Comparison of ENCODE assay signal across 8 mouse cellular contexts in genomic region chr5:140331615-140332512, GRCm38 (mm10). TPM values are rescaled to one million over a fixed set of nuclear protein-coding genes. Genes with fewer than 3 reads are reported as not detected.
A peak's percentile ranks its signal among the peaks of the same experiment; 100 is the strongest.
DNase-seq lines count a peak whose midpoint lies in the region; ATAC-seq and TF ChIP-seq lines count a peak whose summit lies in the region.

Mrm2 (minus strand) TSS chr5:140331898.

- H3K36me3 ChIP-seq in embryonic facial prominence, embryonic 12.5 days: peaks cover 26% of the 10 kb centered on the region
- H3K36me3 ChIP-seq in limb, embryonic 11.5 days (ENCODE audit: control insufficient read depth, insufficient read depth, low read length): no peaks in the 10 kb centered on the region; the same call in 1 of the 2 replicates
- peaks cover 26% of the 10 kb centered on the region for H3K36me3 ChIP-seq in midbrain, embryonic 13.5 days
- H3K36me3 ChIP-seq in small intestine, adult 2 months (ENCODE audit: control insufficient read depth, insufficient read depth, low read length): peaks cover 5% of the 10 kb centered on the region

- peak; percentile 58; the same call in 1 of the 2 replicates for TF ChIP-seq POLR2A in small intestine, adult 2 months (IDR thresholded peaks at IDR 0.05; ENCODE audit: low read depth, low read length)

- H3K4me2 ChIP-seq in embryonic facial prominence, embryonic 12.5 days (replicated peaks): peak within 1 kb of the TSS; percentile 91
- peak within 1 kb of the TSS; percentile 71 for H3K4me2 ChIP-seq in limb, embryonic 11.5 days (ENCODE audit: low read depth, severe bottlenecking)
- peak within 1 kb of the TSS; percentile 86 for H3K4me2 ChIP-seq in midbrain, embryonic 13.5 days (replicated peaks)

- 1% methylated on average over 39 of the region's 39 CpGs for WGBS in embryonic facial prominence, embryonic 12.5 days
- 1% methylated on average over 39 of the region's 39 CpGs for WGBS in limb, embryonic 11.5 days
- WGBS in midbrain, embryonic 13.5 days: under 1% methylated on average over 39 of the region's 39 CpGs
- 1% methylated on average over 39 of the region's 39 CpGs for WGBS in small intestine, adult 2 months

- peaks cover 11% of the 10 kb centered on the region for H3K4me1 ChIP-seq in embryonic facial prominence, embryonic 12.5 days
- H3K4me1 ChIP-seq in limb, embryonic 11.5 days (ENCODE audit: control insufficient read depth, insufficient read depth, low read length): peaks cover 4% of the 10 kb centered on the region; the same call in 1 of the 2 replicates
- peaks cover 15% of the 10 kb centered on the region for H3K4me1 ChIP-seq in midbrain, embryonic 13.5 days (replicated peaks)
- peaks cover 5% of the 10 kb centered on the region; the same call in 1 of the 2 replicates for H3K4me1 ChIP-seq in small intestine, adult 2 months (ENCODE audit: control insufficient read depth, insufficient read depth, insufficient read length, low read length)

- no peaks in the 10 kb centered on the region for H3K9me3 ChIP-seq in embryonic facial prominence, embryonic 12.5 days
- no peaks in the 10 kb centered on the region for H3K9me3 ChIP-seq in limb, embryonic 11.5 days (ENCODE audit: control insufficient read depth, low read length)
- H3K9me3 ChIP-seq in midbrain, embryonic 13.5 days: no peaks in the 10 kb centered on the region

- peak; percentile 88 for DNase-seq in 3134 (ENCODE audit: extremely low read depth, insufficient read length, low spot score)
- peak; percentile 85 for DNase-seq in adrenal gland, postnatal 25 days
- DNase-seq in heart, adult 18-20 months: peak; percentile 87 to 93
- DNase-seq in kidney, adult 18-20 months: peak; percentile 89
- peak; percentile 93 for DNase-seq in limb, embryonic 11.5 days (ENCODE audit: low spot score)

- H3K4me3 ChIP-seq in embryonic facial prominence, embryonic 12.5 days: peak within 1 kb of the TSS; percentile 67
- peak within 1 kb of the TSS; percentile 52 for H3K4me3 ChIP-seq in limb, embryonic 11.5 days (ENCODE audit: low read depth, low read length)
- H3K4me3 ChIP-seq in midbrain, embryonic 13.5 days (replicated peaks): peak within 1 kb of the TSS; percentile 69
- peak within 1 kb of the TSS; percentile 73 for H3K4me3 ChIP-seq in small intestine, adult 2 months (ENCODE audit: low read depth, low read length)

- peak within 1 kb of the TSS; percentile 86 for H3K9ac ChIP-seq in embryonic facial prominence, embryonic 12.5 days
- peak within 1 kb of the TSS; percentile 80 for H3K9ac ChIP-seq in limb, embryonic 11.5 days (ENCODE audit: low read length)
- H3K9ac ChIP-seq in midbrain, embryonic 13.5 days (replicated peaks): peak within 1 kb of the TSS; percentile 75

- peak; percentile 78 for ATAC-seq in embryonic facial prominence, embryonic 12.5 days (ENCODE audit: insufficient number of reproducible peaks, insufficient read depth, low FRiP score, low TSS enrichment)
- ATAC-seq in limb, embryonic 11.5 days (ENCODE audit: insufficient number of reproducible peaks, low FRiP score, low TSS enrichment, low read depth): peak; percentile 72
- ATAC-seq in midbrain, embryonic 13.5 days: peak; percentile 77

- no peaks in the 10 kb centered on the region for H3K27me3 ChIP-seq in embryonic facial prominence, embryonic 12.5 days
- no peaks in the 10 kb centered on the region for H3K27me3 ChIP-seq in limb, embryonic 11.5 days (ENCODE audit: control insufficient read depth, insufficient read depth, low read length)
- no peaks in the 10 kb centered on the region for H3K27me3 ChIP-seq in midbrain, embryonic 13.5 days
- no peaks in the 10 kb centered on the region for H3K27me3 ChIP-seq in small intestine, adult 2 months (ENCODE audit: control insufficient read depth, insufficient read depth, low read length)

- TF ChIP-seq CTCF in small intestine, adult 2 months (IDR thresholded peaks at IDR 0.05; ENCODE audit: extremely low read depth, insufficient read length, insufficient replicate concordance, low read depth, low read length): peak; percentile 98

- H3K27ac ChIP-seq in embryonic facial prominence, embryonic 12.5 days: peak within 1 kb of the TSS; percentile 92
- H3K27ac ChIP-seq in limb, embryonic 11.5 days (replicated peaks; ENCODE audit: low read depth, low read length): peak within 1 kb of the TSS; percentile 89
- peak within 1 kb of the TSS; percentile 75 for H3K27ac ChIP-seq in midbrain, embryonic 13.5 days
- peak within 1 kb of the TSS; percentile 64 for H3K27ac ChIP-seq in small intestine, adult 2 months (ENCODE audit: insufficient read depth, low read depth, low read length)

RNA-seq across cellular contexts. Expression of gene Mrm2, which starts in this region (rescaled TPM):
- total RNA-seq in adrenal gland, postnatal 25 days (2021): 17.8 and 18.4 TPM in 2 replicates
- 24.0 and 24.9 TPM in 2 replicates for polyA plus RNA-seq in embryonic facial prominence, embryonic 12.5 days (2016; fragmentation: Nextera tagmentation; extraction: Ambion mirVana)
- total RNA-seq in heart, adult 18-20 months (2021): 10 to 100 TPM; 13.7 to 14.4 TPM
- 23.5 and 27.3 TPM in 2 replicates for polyA plus RNA-seq in limb, embryonic 11.5 days (2014; fragmentation: Nextera tagmentation; extraction: Ambion mirVana)
- 18.6 and 23.5 TPM in 2 replicates for polyA plus RNA-seq in midbrain, embryonic 13.5 days (2015; fragmentation: Nextera tagmentation; extraction: Ambion mirVana)
- 3.2 and 4.3 TPM in 2 replicates for polyA plus RNA-seq in small intestine, adult 2 months (2012; rRNA removed)

Comparison
In these comparisons a context has a peak if more than half of its experiments do, and no peak if none do; other contexts are left out.
1. Peak in every context shown above with its lines: DNase-seq, ATAC-seq, H3K4me3 ChIP-seq and H3K27ac ChIP-seq.